Mouse (Mus musculus): ENCODE data around the gene Cnst. TPM values are rescaled to one million over a fixed set of nuclear protein-coding genes. Genes with fewer than 3 reads are reported as not detected.

The Cnst gene
- total RNA-seq, 2 experiments from 2014 or later = 17.5 to 19.1 TPM

DNA sequence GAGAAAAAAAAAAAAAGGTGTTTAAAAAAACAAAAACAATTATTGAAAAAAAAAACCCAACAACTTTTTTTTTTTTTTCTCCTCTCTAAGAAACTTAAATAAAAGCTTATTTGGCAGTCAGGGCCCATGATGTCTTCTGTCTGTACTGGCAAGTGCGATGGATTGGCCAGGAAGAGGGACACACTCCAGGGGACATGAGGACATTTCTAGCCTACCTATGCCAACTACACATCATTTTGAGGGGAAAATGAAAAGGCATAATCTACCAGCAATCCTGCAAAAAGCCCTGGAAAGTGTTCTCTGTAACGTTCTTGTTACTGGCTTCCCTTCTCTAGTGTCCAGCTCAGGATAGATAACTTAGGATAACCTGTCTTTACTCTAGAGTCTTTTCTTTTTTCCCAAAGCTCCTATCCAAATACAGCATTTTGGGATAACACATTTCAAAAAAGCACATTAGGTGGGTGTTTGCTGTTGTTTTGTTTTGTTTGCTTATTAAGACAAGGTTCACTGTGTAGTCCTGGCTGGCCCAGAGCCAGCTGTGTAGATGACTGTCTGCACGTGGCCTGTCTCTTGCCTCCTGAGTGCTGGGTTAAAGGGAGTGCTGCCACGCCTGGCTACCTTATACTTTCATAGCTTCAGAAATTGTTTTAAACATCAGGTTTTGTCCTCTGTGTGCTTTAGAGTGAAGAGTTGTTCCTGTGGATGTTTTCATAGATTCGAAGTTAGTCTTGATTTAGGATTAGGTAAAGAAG is 7.2 kb downstream of the Cnst start:
- ATAC-seq (replicated peaks; ENCODE audit: poor library complexity, severe bottlenecking) = no peak

DNA sequence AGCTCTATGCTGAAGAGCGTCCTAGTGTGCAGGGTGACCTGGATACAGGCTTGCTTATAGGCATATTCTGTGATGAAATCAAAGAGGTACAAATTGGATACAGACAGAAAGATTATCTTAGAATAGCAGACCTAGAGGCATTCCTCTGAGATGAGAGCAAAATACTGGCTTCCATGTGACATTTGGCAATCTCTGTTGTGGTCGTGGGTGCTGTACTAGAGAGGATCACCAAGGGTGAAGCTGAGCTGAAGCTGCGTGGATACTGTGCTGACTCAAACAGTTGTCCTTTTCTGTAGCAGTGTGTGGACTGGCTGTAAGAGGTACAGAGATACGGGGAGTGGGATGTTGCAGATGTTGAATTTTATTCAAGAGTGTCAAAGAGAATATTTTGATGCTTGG is 7.8 kb downstream of the Cnst start:
- ATAC-seq (replicated peaks; ENCODE audit: poor library complexity, severe bottlenecking) = no peak

DNA sequence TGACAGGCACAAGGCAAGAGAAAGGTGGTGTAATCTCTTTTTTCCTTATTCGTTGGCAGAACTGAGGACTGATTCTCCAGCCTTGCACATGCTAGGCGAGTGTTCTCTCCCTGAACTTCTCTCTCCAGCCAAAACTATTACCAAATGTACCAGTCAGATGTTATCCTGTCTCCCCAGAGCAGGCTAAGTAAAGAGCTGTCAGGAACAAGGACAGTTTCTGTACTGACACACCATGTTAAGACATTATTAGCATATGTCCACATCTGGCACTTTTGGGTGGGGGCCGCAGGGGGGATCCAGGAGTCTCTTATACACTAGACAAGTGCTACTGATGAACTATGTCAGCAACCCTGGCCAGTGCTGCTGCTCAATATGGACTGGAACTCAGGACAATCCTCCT is 10.8 kb downstream of the Cnst start:
- ATAC-seq (replicated peaks; ENCODE audit: poor library complexity, severe bottlenecking) = no peak

- no peak for ATAC-seq (replicated peaks; ENCODE audit: poor library complexity, severe bottlenecking)
Observed at GRCm38 (mm10) chr1:179559446-179560194, 13.4 kb downstream of the Cnst start.

- ATAC-seq (replicated peaks; ENCODE audit: poor library complexity, severe bottlenecking) = peak; percentile 94
Observed at GRCm38 (mm10) chr1:179560845-179561430, 14.8 kb downstream of the Cnst start.

- ATAC-seq (replicated peaks; ENCODE audit: poor library complexity, severe bottlenecking) = no peak
Observed at GRCm38 (mm10) chr1:179563211-179563610, 17.0 kb downstream of the Cnst start.

DNA sequence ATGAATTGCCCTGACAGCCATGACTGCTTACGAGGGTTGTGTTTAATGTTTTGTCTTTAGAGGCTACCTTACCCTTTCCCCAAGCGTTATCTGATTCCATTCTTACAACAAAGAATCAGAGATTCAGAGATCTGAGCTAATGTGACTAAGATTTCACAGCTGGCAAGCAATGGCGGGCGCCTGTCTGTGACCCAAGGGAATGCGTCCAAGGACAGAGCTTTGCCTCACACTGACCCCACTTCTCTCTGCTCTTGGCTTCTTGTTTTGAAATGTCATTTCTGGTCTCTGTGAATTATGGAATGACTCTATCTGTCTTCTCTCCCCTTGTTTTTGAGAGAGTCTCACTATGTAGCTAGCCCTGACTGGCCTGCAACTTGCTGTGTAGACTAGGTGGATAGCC is 17.8 kb downstream of the Cnst start:
- no peak for ATAC-seq (replicated peaks; ENCODE audit: poor library complexity, severe bottlenecking)

DNA sequence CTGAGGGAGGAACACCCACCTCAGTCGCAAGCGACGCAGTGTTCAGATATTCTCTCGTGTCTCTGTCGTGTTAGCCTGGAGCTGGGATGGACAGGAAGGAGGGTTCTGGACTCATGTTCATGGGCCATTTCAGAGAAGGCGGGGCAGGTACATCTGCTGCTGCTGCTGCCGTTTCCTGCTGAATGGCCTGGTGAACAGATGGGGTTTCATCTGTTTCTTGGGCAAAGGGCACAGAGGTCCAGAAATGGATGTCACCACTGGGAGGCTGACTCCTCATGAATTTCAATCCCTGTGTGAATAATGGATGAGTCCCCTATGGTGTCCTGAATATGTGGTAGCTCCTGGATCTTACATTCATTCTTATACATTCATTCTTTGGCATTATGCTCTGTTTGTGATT is 21.4 kb downstream of the Cnst start:
- ATAC-seq (replicated peaks; ENCODE audit: poor library complexity, severe bottlenecking) = no peak

DNA sequence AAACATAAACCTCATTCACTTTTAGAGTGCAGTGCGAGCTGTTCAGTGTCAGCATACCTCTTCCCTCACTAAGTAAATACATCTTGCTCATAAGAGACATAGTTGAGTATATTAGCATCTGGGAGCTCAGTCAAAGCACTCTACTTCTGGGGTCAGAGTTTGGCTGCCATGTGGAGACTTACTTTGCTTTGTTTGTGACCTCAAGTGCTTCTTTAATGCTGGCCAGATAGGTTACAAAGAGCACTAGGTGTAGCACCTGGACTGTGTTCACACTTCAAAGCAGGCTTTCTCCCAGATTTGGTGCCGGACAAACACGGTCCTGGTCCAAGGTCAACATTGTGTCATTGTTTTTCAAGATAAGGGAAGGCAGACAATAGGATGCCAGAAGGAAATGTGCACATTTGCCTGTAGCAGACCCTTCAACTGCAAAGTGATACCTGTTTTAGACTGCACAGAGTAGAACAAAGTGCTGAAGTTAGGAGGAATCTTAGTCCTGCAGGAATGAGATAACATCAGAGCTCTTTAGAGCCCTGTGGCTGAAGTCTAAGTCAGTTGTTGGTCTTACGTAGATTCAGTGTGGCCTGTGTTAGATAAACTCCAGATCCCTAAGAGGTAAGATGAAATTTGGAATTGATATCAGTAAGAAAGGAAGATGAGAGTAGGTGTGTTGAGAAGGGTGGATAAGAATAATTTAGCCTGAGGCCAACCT is 22.7 kb downstream of the Cnst start:
- no peak for ATAC-seq (replicated peaks; ENCODE audit: poor library complexity, severe bottlenecking)

- ATAC-seq (replicated peaks; ENCODE audit: poor library complexity, severe bottlenecking) = no peak
Observed at GRCm38 (mm10) chr1:179570482-179570881, 24.3 kb downstream of the Cnst start.

DNA sequence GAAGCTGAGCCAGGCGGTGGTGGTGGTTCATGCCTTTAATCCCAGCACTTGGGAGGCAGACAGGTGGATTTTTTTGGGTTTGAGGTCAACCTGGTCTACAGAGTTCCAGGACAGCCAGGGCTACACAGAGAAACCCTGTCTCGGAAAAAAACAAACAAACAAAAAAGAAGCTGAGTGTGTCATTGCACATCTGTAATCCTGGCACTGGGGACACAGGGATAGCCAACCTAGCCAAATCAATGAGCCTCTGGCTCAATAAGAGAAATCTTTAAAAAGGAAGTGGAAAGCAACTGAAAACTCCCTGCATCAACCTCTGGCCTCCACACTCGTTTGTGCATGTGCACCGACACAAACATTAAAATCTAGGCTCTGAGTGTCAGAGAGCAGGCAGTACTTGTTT is 25.5 kb downstream of the Cnst start:
- no peak for ATAC-seq (replicated peaks; ENCODE audit: poor library complexity, severe bottlenecking)

- no peak for ATAC-seq (replicated peaks; ENCODE audit: poor library complexity, severe bottlenecking)
Observed at GRCm38 (mm10) chr1:179573650-179574206, 27.6 kb downstream of the Cnst start.

DNA sequence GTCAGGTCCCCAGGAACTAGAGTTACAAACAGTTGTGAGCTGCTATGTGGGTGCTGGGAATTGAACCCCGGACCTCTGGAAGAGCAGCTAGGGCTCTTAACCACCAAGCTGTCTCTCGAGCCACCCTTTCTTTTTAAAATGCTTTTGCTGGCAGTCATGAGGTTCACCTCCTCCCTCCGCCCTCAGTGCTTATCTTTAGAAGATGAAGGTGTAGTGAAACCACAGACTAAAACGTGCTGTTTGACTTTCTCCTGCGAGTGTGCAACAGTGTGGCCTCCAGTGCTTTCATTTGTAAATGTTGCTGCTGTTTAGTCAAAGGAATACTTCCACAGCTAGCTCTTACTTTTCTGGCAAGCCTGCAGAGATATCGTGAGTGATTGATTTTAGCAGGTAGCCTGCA is 32.5 kb downstream of the Cnst start:
- no peak for ATAC-seq (replicated peaks; ENCODE audit: poor library complexity, severe bottlenecking)

GRCm38 (mm10) chr1:179580200-179580599 is 34.0 kb downstream of the Cnst start:
- no peak for ATAC-seq (replicated peaks; ENCODE audit: poor library complexity, severe bottlenecking)

- ATAC-seq (replicated peaks; ENCODE audit: poor library complexity, severe bottlenecking) = no peak
Observed at GRCm38 (mm10) chr1:179581422-179581821, 35.3 kb downstream of the Cnst start.

DNA sequence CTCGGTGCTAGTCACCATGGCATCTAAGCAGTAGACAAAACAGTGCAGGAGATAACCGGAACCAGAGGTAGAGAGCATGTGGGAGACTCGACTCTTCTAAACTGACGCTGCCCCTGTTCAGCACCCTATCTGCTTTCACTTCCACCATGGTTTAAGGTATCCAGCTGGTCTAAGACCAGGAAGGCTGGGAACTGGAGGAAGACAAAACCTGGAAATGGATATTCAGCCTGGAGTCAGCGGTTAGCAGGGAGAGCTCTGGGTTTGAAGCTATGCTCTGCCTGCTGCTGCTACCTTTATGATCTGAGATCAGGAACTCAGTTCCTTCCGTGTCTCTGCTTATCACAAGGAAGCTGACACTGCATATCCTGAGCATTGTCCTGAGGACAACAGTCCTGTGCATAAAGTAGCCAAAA is 35.9 kb downstream of the Cnst start:
- no peak for ATAC-seq (replicated peaks; ENCODE audit: poor library complexity, severe bottlenecking)

DNA sequence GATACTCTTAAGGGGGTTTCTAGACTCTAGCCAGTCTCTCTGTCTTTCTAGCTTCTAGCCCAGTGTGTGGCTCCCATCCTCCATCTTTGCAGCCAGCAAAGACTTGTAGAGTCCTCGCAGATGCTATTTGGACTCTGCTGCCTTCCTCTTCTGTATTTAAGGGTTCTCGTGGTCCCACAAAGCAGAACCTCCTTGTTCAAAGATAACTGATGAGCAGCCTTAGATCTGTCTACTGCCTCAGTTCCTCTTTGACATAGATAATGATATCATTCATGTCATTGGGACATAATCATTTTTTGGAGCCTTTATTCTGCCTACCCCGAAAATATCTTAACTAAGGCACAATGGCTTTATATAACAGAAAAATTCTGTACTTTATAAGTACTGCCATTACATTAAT is 36.9 kb downstream of the Cnst start:
- ATAC-seq (replicated peaks; ENCODE audit: poor library complexity, severe bottlenecking) = 0 out of 2 replicates have a peak, but pooled peaks have one; percentile 17

- ATAC-seq (replicated peaks; ENCODE audit: poor library complexity, severe bottlenecking) = no peak
Observed at GRCm38 (mm10) chr1:179584220-179584619, 38.0 kb downstream of the Cnst start.

GRCm38 (mm10) chr1:179585646-179586045 is 39.5 kb downstream of the Cnst start:
- no peak for ATAC-seq (replicated peaks; ENCODE audit: poor library complexity, severe bottlenecking)

- ATAC-seq (replicated peaks; ENCODE audit: poor library complexity, severe bottlenecking) = peak; percentile 92
Observed at GRCm38 (mm10) chr1:179586430-179587095, 40.4 kb downstream of the Cnst start.

All from granulocyte monocyte progenitor cell, adult 5-6 weeks (primary cell).